Mouse (Mus musculus): Measurements from ENCODE around the gene Adipor2.

Gene Adipor2

GRCm38 (mm10) chr6:119390728-119391127 is 26.8 kb downstream of the Adipor2 start:
- WGBS = 90% methylated on average over 4 of the region's 4 CpGs

- 3% methylated on average over 10 of the region's 10 CpGs for WGBS
Observed at GRCm38 (mm10) chr6:119389089-119389488, 28.4 kb downstream of the Adipor2 start.

- under 1% methylated on average over 53 of the region's 53 CpGs for WGBS
Observed at GRCm38 (mm10) chr6:119388650-119389012, 28.9 kb downstream of the Adipor2 start.

GRCm38 (mm10) chr6:119387801-119388649 is 29.5 kb downstream of the Adipor2 start:
- WGBS = under 1% methylated on average over 69 of the region's 76 CpGs

GRCm38 (mm10) chr6:119386821-119387220 is 30.7 kb downstream of the Adipor2 start:
- 97% methylated on average over 1 of the region's 1 CpGs for WGBS

GRCm38 (mm10) chr6:119386421-119386820 is 31.1 kb downstream of the Adipor2 start:
- WGBS = 71% methylated on average over 4 of the region's 4 CpGs

GRCm38 (mm10) chr6:119385668-119386067 is 31.8 kb downstream of the Adipor2 start:
- WGBS = 97% methylated on average over 1 of the region's 1 CpGs

GRCm38 (mm10) chr6:119378631-119379030 is 38.9 kb downstream of the Adipor2 start:
- WGBS = 86% methylated on average over 1 of the region's 1 CpGs

- WGBS = 68% methylated on average over 2 of the region's 2 CpGs
Observed at GRCm38 (mm10) chr6:119377613-119378012, 39.9 kb downstream of the Adipor2 start.

- 80% methylated on average over 5 of the region's 5 CpGs for WGBS
Observed at GRCm38 (mm10) chr6:119375035-119375434, 42.5 kb downstream of the Adipor2 start.

GRCm38 (mm10) chr6:119372237-119372636 is 45.3 kb downstream of the Adipor2 start:
- WGBS = 86% methylated on average over 5 of the region's 5 CpGs

- WGBS = 67% methylated on average over 2 of the region's 2 CpGs
Observed at GRCm38 (mm10) chr6:119367382-119367781, 50.1 kb downstream of the Adipor2 start.

GRCm38 (mm10) chr6:119366800-119367199 is 50.7 kb downstream of the Adipor2 start:
- 85% methylated on average over 4 of the region's 4 CpGs for WGBS

GRCm38 (mm10) chr6:119363593-119363992 is 53.9 kb downstream of the Adipor2 start:
- WGBS = 93% methylated on average over 5 of the region's 5 CpGs

- 96% methylated on average over 3 of the region's 3 CpGs for WGBS
Observed at GRCm38 (mm10) chr6:119360925-119361702, 56.4 kb downstream of the Adipor2 start.

GRCm38 (mm10) chr6:119360250-119360649 is 57.3 kb downstream of the Adipor2 start:
- WGBS = 89% methylated on average over 6 of the region's 6 CpGs

GRCm38 (mm10) chr6:119358020-119358571 is 59.4 kb downstream of the Adipor2 start:
- 79% methylated on average over 8 of the region's 8 CpGs for WGBS

GRCm38 (mm10) chr6:119352501-119352900 is 65.0 kb downstream of the Adipor2 start:
- WGBS = 88% methylated on average over 6 of the region's 6 CpGs

GRCm38 (mm10) chr6:119351656-119352055 is 65.8 kb downstream of the Adipor2 start:
- WGBS = 75% methylated on average over 8 of the region's 8 CpGs

- WGBS = 81% methylated on average over 9 of the region's 9 CpGs
Observed at GRCm38 (mm10) chr6:119350703-119351198, 66.8 kb downstream of the Adipor2 start.

GRCm38 (mm10) chr6:119348234-119348633 is 69.3 kb downstream of the Adipor2 start:
- 0% methylated on average over 1 of the region's 1 CpGs for WGBS

- 53% methylated on average over 5 of the region's 5 CpGs for WGBS
Observed at GRCm38 (mm10) chr6:119347813-119348212, 69.7 kb downstream of the Adipor2 start.

Measured in cerebral cortex, adult 2 months (tissue).